Mouse (Mus musculus): ENCODE data around the gene Cox20. TPM values are rescaled to one million over a fixed set of nuclear protein-coding genes. Genes with fewer than 3 reads are reported as not detected.
"Not testable (repeated sequence)": the region's sequence is repeated elsewhere in the genome, so short reads cannot be mapped to it uniquely, and the experiment has no call there.

The Cox20 gene
- total RNA-seq, 2 experiments from 2014 or later: 103 to 125 TPM

GRCm38 (mm10) chr1:178342612-178343011, 23.7 kb downstream of the Cox20 start:
- intact Hi-C loops (cut with DNase I): no loop called here

GRCm38 (mm10) chr1:178344071-178344805, 25.3 kb downstream of the Cox20 start:
- DNase-seq (ENCODE audit: low spot score); intact Hi-C loops (cut with DNase I): not testable (repeated sequence)

More at GRCm38 (mm10) chr1:178342612-178343011, 23.7 kb downstream of the Cox20 start:
- DNase-seq (ENCODE audit: low spot score): no peak

- DNase-seq (ENCODE audit: low spot score): no peak
- intact Hi-C loops (cut with DNase I): no loop called here
Measured at GRCm38 (mm10) chr1:178350792-178351191, 31.9 kb downstream of the Cox20 start.

- intact Hi-C loops (cut with DNase I): no loop called here
Measured at GRCm38 (mm10) chr1:178351643-178352042, 32.7 kb downstream of the Cox20 start.

GRCm38 (mm10) chr1:178354576-178354975, 35.6 kb downstream of the Cox20 start:
- intact Hi-C loops (cut with DNase I): no loop called here
- no peak for DNase-seq (ENCODE audit: low spot score)

More at GRCm38 (mm10) chr1:178351643-178352042, 32.7 kb downstream of the Cox20 start:
- no peak for DNase-seq (ENCODE audit: low spot score)

- DNase-seq (ENCODE audit: low spot score): no peak
Measured at GRCm38 (mm10) chr1:178357776-178358710, 39.1 kb downstream of the Cox20 start.

GRCm38 (mm10) chr1:178360264-178360663, 41.3 kb downstream of the Cox20 start:
- intact Hi-C loops (cut with DNase I): loop anchor here (10.0 kb wide), 1 partner anchor 85 kb away; no protein-coding TSS in a partner anchor
- DNase-seq (ENCODE audit: low spot score): no peak

More at GRCm38 (mm10) chr1:178357776-178358710, 39.1 kb downstream of the Cox20 start:
- intact Hi-C loops (cut with DNase I): no loop called here

- DNase-seq (ENCODE audit: low spot score): no peak
Measured at GRCm38 (mm10) chr1:178360702-178361101, 41.8 kb downstream of the Cox20 start.

GRCm38 (mm10) chr1:178365171-178365570, 46.2 kb downstream of the Cox20 start:
- DNase-seq (ENCODE audit: low spot score): no peak
- intact Hi-C loops (cut with DNase I): loop anchor here (10.0 kb wide), 1 partner anchor 80 kb away; no protein-coding TSS in a partner anchor

More at GRCm38 (mm10) chr1:178360702-178361101, 41.8 kb downstream of the Cox20 start:
- intact Hi-C loops (cut with DNase I): loop anchor here (10.0 kb wide), 1 partner anchor 84 kb away; no protein-coding TSS in a partner anchor

GRCm38 (mm10) chr1:178368121-178368520, 49.2 kb downstream of the Cox20 start:
- intact Hi-C loops (cut with DNase I): loop anchor here (2.0 to 10.0 kb wide), 3 partner anchors 39 to 77 kb away; partner anchors contain the start of genes Cox20 and Efcab2
- no peak for DNase-seq (ENCODE audit: low spot score)

GRCm38 (mm10) chr1:178368548-178369271, 49.8 kb downstream of the Cox20 start:
- intact Hi-C loops (cut with DNase I): loop anchor here (1.0 to 10.0 kb wide), 4 partner anchors 32 to 76 kb away; partner anchors contain the start of genes Cox20 and Efcab2
- peak; percentile 91 for DNase-seq (ENCODE audit: low spot score)

GRCm38 (mm10) chr1:178369272-178369651, 50.3 kb downstream of the Cox20 start:
- DNase-seq (ENCODE audit: low spot score): peak; percentile 9
- intact Hi-C loops (cut with DNase I): loop anchor here (1.0 to 10.0 kb wide), 4 partner anchors 33 to 76 kb away; partner anchors contain the start of genes Cox20 and Efcab2

Small RNA genes within 50 kb of the gene (microRNA-seq; reads per million reads assigned to microRNA genes)
- gene Gm27458: not detected

Other genes starting within 250 kb of the Cox20 start
- gene Desi2, start 131.7 kb upstream of the Cox20 start, total RNA-seq (2021): 10 to 100 TPM; 17.8 to 18.7 TPM
- 100 to 1,000 TPM; 158 to 184 TPM for gene Hnrnpu, start 18.7 kb downstream of the Cox20 start, total RNA-seq (2021)
- 10 to 100 TPM; 71.8 to 80.5 TPM for gene Efcab2, start 87.0 kb downstream of the Cox20 start, total RNA-seq (2021)
- gene Kif26b, start 210.0 kb downstream of the Cox20 start, total RNA-seq (2021): 1 to 10 TPM; 4.2 to 4.4 TPM

Data from heart, postnatal 25 days (tissue).